In the genomic region with DNA sequence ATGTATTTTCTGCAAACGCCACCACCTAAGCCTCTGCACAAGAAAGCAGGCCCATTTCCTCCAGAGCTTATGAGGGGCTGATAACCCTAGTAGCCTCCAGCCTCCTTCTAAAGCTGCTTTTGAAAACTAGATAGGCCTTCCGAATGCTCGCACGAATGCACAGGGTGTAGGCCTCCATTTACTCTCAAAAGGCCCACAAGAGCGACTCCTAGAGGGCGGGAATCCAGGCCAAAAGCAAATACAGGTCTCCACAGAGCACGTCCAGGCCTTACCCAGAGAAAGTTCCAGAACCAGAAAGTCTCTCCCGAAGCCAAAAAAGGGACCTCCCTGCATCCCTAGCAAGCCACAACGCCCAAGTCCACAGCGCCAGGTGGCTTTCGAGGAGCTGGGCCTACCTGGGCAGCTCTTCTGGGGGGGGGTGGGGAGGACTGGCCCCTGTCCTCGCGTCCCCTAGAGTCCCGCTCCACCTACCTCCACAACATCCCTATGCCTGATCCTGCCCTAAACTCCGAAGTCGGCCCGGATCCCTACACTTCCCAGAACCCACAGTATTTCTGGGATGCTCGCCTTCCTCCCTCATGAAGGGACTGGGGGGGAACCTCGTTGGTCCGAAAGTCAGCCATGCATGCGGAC, we compare ENCODE assay signal across 7 mouse cellular contexts. TPM values are rescaled to one million over a fixed set of nuclear protein-coding genes. Genes with fewer than 3 reads are reported as not detected.
DNase-seq lines count a peak whose midpoint lies in the region; ATAC-seq and TF ChIP-seq lines count a peak whose summit lies in the region.

No protein-coding gene starts in this region.

- peak overlapping the region; percentile 98 for H3K4me3 ChIP-seq in ES-Bruce4 (ENCODE audit: low read depth, low read length)
- H3K4me3 ChIP-seq in heart, embryonic 11.5 days (ENCODE audit: low read depth, low read length) = peak overlapping the region; percentile 56
- peak overlapping the region; percentile 58 for H3K4me3 ChIP-seq in kidney, embryonic 15.5 days (replicated peaks)
- H3K4me3 ChIP-seq in small intestine, adult 2 months (ENCODE audit: low read depth, low read length) = peak overlapping the region; percentile 81

- TF ChIP-seq CTCF in ES-Bruce4 (IDR thresholded peaks at IDR 0.05; ENCODE audit: low read depth, low read length) = no peak
- peak; percentile 30; the same call in 1 of the 2 replicates for TF ChIP-seq CTCF in small intestine, adult 2 months (IDR thresholded peaks at IDR 0.05; ENCODE audit: extremely low read depth, insufficient read length, insufficient replicate concordance, low read depth, low read length)

- ATAC-seq in heart, embryonic 11.5 days (replicated peaks; ENCODE audit: insufficient number of reproducible peaks, low FRiP score, low TSS enrichment) = peak; percentile 43
- ATAC-seq in kidney, embryonic 15.5 days (replicated peaks; ENCODE audit: low FRiP score) = peak; percentile 0; the same call in 1 of the 2 replicates

- peak overlapping the region; percentile 64; the same call in 1 of the 2 replicates for H3K27ac ChIP-seq in ES-Bruce4 (ENCODE audit: insufficient read depth, low read length)
- H3K27ac ChIP-seq in heart, embryonic 11.5 days (ENCODE audit: low read depth, low read length) = peak overlapping the region; percentile 73; the same call in 1 of the 2 replicates
- peak overlapping the region; percentile 86 for H3K27ac ChIP-seq in kidney, embryonic 15.5 days
- H3K27ac ChIP-seq in small intestine, adult 2 months (ENCODE audit: insufficient read depth, low read depth, low read length) = peak overlapping the region; percentile 77

- WGBS in heart, embryonic 11.5 days (ENCODE audit: insufficient replicate concordance) = 25% methylated on average over 20 of the region's 21 CpGs
- 23% methylated on average over 21 of the region's 21 CpGs for WGBS in kidney, embryonic 15.5 days
- WGBS in small intestine, adult 2 months = 17% methylated on average over 21 of the region's 21 CpGs

- H3K36me3 ChIP-seq in ES-Bruce4 (ENCODE audit: control insufficient read depth, insufficient read depth, low read length, poor library complexity, severe bottlenecking) = peaks cover 28% of the 10 kb centered on the region
- no peaks in the 10 kb centered on the region for H3K36me3 ChIP-seq in heart, embryonic 11.5 days (ENCODE audit: control insufficient read depth, insufficient read depth, low read length)
- peaks cover 19% of the 10 kb centered on the region for H3K36me3 ChIP-seq in kidney, embryonic 15.5 days
- peaks cover 13% of the 10 kb centered on the region for H3K36me3 ChIP-seq in small intestine, adult 2 months (ENCODE audit: control insufficient read depth, insufficient read depth, low read length)

- no peaks in the 10 kb centered on the region for H3K27me3 ChIP-seq in ES-Bruce4 (ENCODE audit: control insufficient read depth, insufficient read depth, low read length, poor library complexity, severe bottlenecking)
- no peaks in the 10 kb centered on the region; the same call in 1 of the 2 replicates for H3K27me3 ChIP-seq in heart, embryonic 11.5 days (ENCODE audit: control insufficient read depth, insufficient read depth, low read length)
- no peaks in the 10 kb centered on the region for H3K27me3 ChIP-seq in kidney, embryonic 15.5 days
- no peaks in the 10 kb centered on the region for H3K27me3 ChIP-seq in small intestine, adult 2 months (ENCODE audit: control insufficient read depth, insufficient read depth, low read length)

- TF ChIP-seq POLR2A in ES-Bruce4 (IDR thresholded peaks at IDR 0.05; ENCODE audit: insufficient read depth, low read length) = no peak
- TF ChIP-seq POLR2A in small intestine, adult 2 months (IDR thresholded peaks at IDR 0.05; ENCODE audit: low read depth, low read length) = no peak

- peak overlapping the region; percentile 73 for H3K4me2 ChIP-seq in heart, embryonic 11.5 days
- H3K4me2 ChIP-seq in kidney, embryonic 15.5 days = peak overlapping the region; percentile 67

- TF ChIP-seq EP300 in ES-Bruce4 (IDR thresholded peaks at IDR 0.05; ENCODE audit: insufficient read depth, low read depth, low read length) = no peak

- peak; percentile 72 for DNase-seq in ZHBTc4 (ENCODE audit: low read depth, low spot score)
- DNase-seq in embryo, embryonic 11 days = peak; percentile 32
- peak; percentile 43 for DNase-seq in lung, postnatal 14 days

- H3K9me3 ChIP-seq in ES-Bruce4 (replicated peaks; ENCODE audit: control insufficient read depth, insufficient read depth, low read length, poor library complexity, severe bottlenecking) = no peaks in the 10 kb centered on the region
- no peaks in the 10 kb centered on the region for H3K9me3 ChIP-seq in heart, embryonic 11.5 days (replicated peaks; ENCODE audit: control insufficient read depth, low read length)
- no peaks in the 10 kb centered on the region for H3K9me3 ChIP-seq in kidney, embryonic 15.5 days (replicated peaks)

- peaks cover 4% of the 10 kb centered on the region for H3K4me1 ChIP-seq in ES-Bruce4 (ENCODE audit: control insufficient read depth, insufficient read depth, low read length)
- H3K4me1 ChIP-seq in heart, embryonic 11.5 days (ENCODE audit: control insufficient read depth, insufficient read depth, low read length) = peaks cover 8% of the 10 kb centered on the region; the same call in 1 of the 2 replicates
- H3K4me1 ChIP-seq in kidney, embryonic 15.5 days = peaks cover 33% of the 10 kb centered on the region
- H3K4me1 ChIP-seq in small intestine, adult 2 months (ENCODE audit: control insufficient read depth, insufficient read depth, insufficient read length, low read length) = peaks cover 11% of the 10 kb centered on the region

- peak overlapping the region; percentile 89 for H3K9ac ChIP-seq in ES-Bruce4 (ENCODE audit: low read depth, poor library complexity, severe bottlenecking)
- H3K9ac ChIP-seq in heart, embryonic 11.5 days (ENCODE audit: low read depth, low read length) = peak overlapping the region; percentile 73
- peak overlapping the region; percentile 63 for H3K9ac ChIP-seq in kidney, embryonic 15.5 days

RNA-seq across cellular contexts. Expression of a gene that starts 0.4 kb away (rescaled TPM):
- 120 and 123 TPM in 2 replicates for polyA plus RNA-seq in ES-Bruce4 (2011; ENCODE audit: insufficient read depth, insufficient read length, low read depth, missing spikeins)
- 171 and 188 TPM in 2 replicates for polyA plus RNA-seq in heart, embryonic 11.5 days (2014; fragmentation: Nextera tagmentation; extraction: Ambion mirVana)
- 256 and 267 TPM in 2 replicates for polyA plus RNA-seq in kidney, embryonic 15.5 days (2015; fragmentation: Nextera tagmentation; extraction: Ambion mirVana)
- polyA plus RNA-seq in small intestine, adult 2 months (2012; rRNA removed) = 19.0 and 33.3 TPM in 2 replicates

RNA-seq across cellular contexts. Expression of a gene that starts 0.8 kb away (rescaled TPM):
- 8.0 and 10.3 TPM in 2 replicates for polyA plus RNA-seq in ES-Bruce4 (2011; ENCODE audit: insufficient read depth, insufficient read length, low read depth, missing spikeins)
- 8.1 and 9.2 TPM in 2 replicates for polyA plus RNA-seq in heart, embryonic 11.5 days (2014; fragmentation: Nextera tagmentation; extraction: Ambion mirVana)
- 12.4 and 15.2 TPM in 2 replicates for polyA plus RNA-seq in kidney, embryonic 15.5 days (2015; fragmentation: Nextera tagmentation; extraction: Ambion mirVana)
- polyA plus RNA-seq in small intestine, adult 2 months (2012; rRNA removed) = 49.3 and 99.9 TPM in 2 replicates

RNA-seq across cellular contexts. Expression of a gene that starts 41.3 kb away (rescaled TPM):
- polyA plus RNA-seq in ES-Bruce4 (2011; ENCODE audit: insufficient read depth, insufficient read length, low read depth, missing spikeins) = not detected in 2 replicates
- polyA plus RNA-seq in heart, embryonic 11.5 days (2014; fragmentation: Nextera tagmentation; extraction: Ambion mirVana) = 0.16 and 0.27 TPM in 2 replicates
- 0.14 and 0.44 TPM in 2 replicates for polyA plus RNA-seq in kidney, embryonic 15.5 days (2015; fragmentation: Nextera tagmentation; extraction: Ambion mirVana)
- 0.22 and 0.38 TPM in 2 replicates for polyA plus RNA-seq in small intestine, adult 2 months (2012; rRNA removed)

RNA-seq across cellular contexts. Expression of a gene that starts 42.6 kb away (rescaled TPM):
- 74.8 and 76.8 TPM in 2 replicates for polyA plus RNA-seq in ES-Bruce4 (2011; ENCODE audit: insufficient read depth, insufficient read length, low read depth, missing spikeins)
- polyA plus RNA-seq in heart, embryonic 11.5 days (2014; fragmentation: Nextera tagmentation; extraction: Ambion mirVana) = 6.9 and 8.2 TPM in 2 replicates
- polyA plus RNA-seq in kidney, embryonic 15.5 days (2015; fragmentation: Nextera tagmentation; extraction: Ambion mirVana) = 7.1 and 7.9 TPM in 2 replicates
- polyA plus RNA-seq in small intestine, adult 2 months (2012; rRNA removed) = 308 and 930 TPM in 2 replicates

RNA-seq across cellular contexts. Expression of a gene that starts 55.7 kb away (rescaled TPM):
- polyA plus RNA-seq in ES-Bruce4 (2011; ENCODE audit: insufficient read depth, insufficient read length, low read depth, missing spikeins) = 3.9 and 5.1 TPM in 2 replicates
- polyA plus RNA-seq in heart, embryonic 11.5 days (2014; fragmentation: Nextera tagmentation; extraction: Ambion mirVana) = 11.1 and 12.2 TPM in 2 replicates
- polyA plus RNA-seq in kidney, embryonic 15.5 days (2015; fragmentation: Nextera tagmentation; extraction: Ambion mirVana) = 14.5 and 17.3 TPM in 2 replicates
- 4.5 and 5.8 TPM in 2 replicates for polyA plus RNA-seq in small intestine, adult 2 months (2012; rRNA removed)

Comparison
In these comparisons a context has a peak if more than half of its experiments do, and no peak if none do; other contexts are left out.
1. Peak in every context shown above with its lines: DNase-seq, ATAC-seq, H3K4me3 ChIP-seq and H3K27ac ChIP-seq.